Mouse (Mus musculus): ENCODE measurements at regions not wholly inside any gene's neighbourhood (a gene's known extent, or its start where the extent isn't known, plus 50 kb on each side); places are given as distances from the start of the nearest gene placed in this dataset.

- DNase-seq: no peak
Measured at GRCm38 (mm10) chr4:89500232-89500631, 179.0 kb upstream of the Dmrta1 start.

- DNase-seq: no peak
Measured at GRCm38 (mm10) chr4:89490947-89491346, 180.1 kb upstream of the Cdkn2b start.

- no peak for DNase-seq
Measured at GRCm38 (mm10) chr4:89487416-89488165, 176.8 kb upstream of the Cdkn2b start.

- no peak for DNase-seq
Measured at GRCm38 (mm10) chr4:89486963-89487362, 176.1 kb upstream of the Cdkn2b start.

DNA sequence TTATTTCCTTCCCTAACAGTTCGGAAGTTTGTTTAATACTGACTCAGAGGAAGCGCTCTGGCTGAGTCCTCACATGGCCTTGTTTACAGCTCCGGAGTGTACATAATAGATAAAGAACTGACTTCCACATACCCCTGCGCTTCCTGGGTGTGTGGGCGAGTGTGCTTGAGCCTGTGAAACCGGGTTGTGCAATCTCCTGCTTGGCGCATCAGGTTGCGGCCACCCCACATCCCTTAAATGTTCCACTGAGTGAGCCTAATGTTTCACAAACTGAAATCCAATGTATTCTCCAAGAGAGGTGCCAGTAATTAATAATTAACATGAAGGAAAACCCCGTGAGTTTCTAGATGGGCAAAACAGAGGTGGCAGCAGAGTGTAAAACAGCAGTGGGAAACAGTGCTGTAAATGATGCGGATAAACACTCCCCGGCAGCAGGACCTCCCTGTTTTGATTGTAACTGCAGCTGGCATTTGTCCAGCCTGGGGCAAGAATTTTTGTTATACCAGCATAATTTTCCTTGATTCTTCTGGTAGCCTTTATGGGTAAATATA, 175.2 kb upstream of the Cdkn2b start:
- DNase-seq: peak; percentile 53

DNA sequence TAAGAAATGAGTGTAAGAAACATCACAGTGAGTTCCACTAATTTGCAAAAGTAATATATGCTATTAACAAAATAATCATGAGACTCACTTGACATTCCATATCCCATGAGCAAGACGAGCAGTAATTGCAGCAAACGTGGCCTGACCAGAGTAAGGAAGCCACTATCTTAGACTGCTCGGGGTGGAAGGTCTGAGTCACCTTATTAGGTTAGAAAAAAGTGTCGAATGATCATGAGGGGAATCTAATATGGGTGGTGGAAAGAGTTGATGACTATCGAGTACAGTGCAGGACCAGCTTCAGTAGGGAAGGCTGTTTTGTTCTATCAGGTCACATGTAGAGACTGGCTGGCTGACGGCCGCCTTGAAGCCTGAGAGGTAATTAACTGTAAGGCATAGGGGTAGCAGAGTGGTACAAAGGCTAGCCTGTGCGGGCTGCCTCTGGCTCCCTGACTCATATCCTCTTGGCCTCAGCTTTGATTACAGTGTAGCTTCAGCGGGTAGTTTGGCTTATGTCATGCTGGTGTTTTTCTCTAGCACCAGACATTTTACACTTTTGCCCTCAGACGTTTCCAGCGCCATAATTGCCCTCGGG, 167.9 kb upstream of the Cdkn2b start:
- no peak for DNase-seq

GRCm38 (mm10) chr4:89475848-89476247, 165.0 kb upstream of the Cdkn2b start:
- peak; percentile 19 for DNase-seq

- no peak for DNase-seq
Measured at GRCm38 (mm10) chr4:89474836-89475541, 164.2 kb upstream of the Cdkn2b start.

DNA sequence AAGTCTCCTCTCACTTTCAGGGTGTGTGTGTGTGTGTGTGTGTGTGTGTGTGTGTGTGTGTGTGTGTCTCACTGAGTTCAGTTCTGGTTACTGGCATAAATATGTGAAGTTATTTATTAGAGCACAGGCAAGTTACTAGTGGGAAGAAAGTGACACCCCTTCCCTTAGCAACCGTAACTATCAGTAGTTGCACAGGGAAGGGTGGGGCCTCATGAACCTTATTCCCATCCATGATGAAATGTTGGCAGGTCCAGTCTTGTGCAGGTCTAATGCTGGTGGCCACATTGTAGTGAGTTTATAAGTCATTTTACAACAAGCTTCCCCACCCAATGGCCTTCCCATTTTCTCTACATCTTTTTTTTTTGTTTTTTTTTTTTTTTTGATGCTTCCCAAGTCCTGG, 160.6 kb upstream of the Cdkn2b start:
- no peak for DNase-seq

DNA sequence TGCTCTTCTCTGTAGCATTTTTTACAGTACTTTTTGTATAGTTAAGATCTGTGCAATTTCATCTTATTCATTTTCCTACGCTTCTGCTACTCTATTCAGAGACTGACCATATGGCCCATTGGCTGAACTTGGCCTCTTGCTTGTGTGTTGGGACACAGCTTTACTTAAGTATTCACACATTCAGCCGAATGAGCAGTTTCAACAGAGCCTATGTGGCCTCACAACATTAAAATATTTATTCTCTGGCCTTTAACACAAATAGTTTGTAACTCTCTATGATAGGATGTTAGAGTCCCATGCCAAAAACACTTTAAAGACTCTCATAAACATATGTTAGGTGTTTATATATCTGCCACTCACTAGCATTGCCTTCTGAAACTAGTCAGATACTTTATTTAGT, 159.9 kb upstream of the Cdkn2b start:
- no peak for DNase-seq

DNA sequence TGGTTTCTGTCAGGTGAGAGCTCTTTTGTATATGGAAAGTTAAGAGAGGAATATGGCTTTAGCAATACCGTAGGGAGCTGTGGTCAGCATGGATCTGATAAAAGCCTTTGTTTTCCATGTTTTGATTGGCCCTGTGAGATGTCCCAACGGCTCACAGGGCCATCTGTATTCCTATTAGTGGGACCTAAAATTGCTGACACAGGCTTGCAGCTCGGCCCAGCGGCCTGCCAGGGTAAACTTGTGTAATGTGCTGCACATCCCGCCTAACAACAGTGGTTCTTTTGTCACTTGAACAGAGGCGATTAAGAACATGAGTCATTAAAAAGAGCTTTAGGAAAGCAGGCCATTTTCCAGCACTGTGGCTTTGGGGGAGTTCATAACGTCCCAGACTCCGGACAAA, 159.0 kb upstream of the Cdkn2b start:
- peak; percentile 32 for DNase-seq

GRCm38 (mm10) chr4:89469406-89469805, 158.6 kb upstream of the Cdkn2b start:
- no peak for DNase-seq

DNA sequence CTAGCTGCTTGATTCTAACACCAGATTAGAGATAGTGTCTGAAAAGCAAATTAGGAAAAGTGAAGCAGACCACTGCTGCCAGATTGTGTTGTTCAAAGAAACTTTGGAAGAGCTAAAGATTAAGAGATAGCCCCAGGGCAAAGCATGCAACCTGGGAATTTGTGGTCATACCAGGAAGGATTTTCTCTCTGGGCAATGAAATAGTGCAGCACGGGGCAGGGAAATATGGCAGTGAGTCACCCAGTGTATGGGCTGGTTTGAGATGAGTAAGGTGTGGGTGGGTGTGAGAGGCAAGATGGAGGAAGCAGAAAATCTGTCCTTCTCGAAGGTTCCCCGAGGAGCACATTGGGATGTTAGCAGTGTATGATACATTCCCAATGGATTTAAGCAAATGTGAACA, 155.9 kb upstream of the Cdkn2b start:
- no peak for DNase-seq

- no peak for DNase-seq
Measured at GRCm38 (mm10) chr4:89463121-89463520, 152.3 kb upstream of the Cdkn2b start.

- DNase-seq: no peak
Measured at GRCm38 (mm10) chr4:89460170-89460762, 149.4 kb upstream of the Cdkn2b start.

DNA sequence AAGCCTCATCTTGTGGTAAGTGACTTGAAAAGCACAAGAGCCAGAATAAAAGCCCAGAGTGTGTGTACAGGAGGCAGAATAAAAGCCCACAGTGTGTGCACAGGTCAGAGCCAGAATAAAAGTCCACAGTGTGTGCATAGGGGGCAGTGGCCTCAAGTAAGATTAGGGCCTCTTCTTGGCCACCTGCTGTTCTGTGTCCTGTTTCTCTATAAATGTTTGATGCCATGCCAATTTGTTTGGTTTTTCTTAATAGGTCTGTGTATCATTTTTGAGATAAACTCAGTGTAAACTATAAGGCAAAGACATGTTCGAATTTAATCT, 148.5 kb upstream of the Cdkn2b start:
- no peak for DNase-seq

DNA sequence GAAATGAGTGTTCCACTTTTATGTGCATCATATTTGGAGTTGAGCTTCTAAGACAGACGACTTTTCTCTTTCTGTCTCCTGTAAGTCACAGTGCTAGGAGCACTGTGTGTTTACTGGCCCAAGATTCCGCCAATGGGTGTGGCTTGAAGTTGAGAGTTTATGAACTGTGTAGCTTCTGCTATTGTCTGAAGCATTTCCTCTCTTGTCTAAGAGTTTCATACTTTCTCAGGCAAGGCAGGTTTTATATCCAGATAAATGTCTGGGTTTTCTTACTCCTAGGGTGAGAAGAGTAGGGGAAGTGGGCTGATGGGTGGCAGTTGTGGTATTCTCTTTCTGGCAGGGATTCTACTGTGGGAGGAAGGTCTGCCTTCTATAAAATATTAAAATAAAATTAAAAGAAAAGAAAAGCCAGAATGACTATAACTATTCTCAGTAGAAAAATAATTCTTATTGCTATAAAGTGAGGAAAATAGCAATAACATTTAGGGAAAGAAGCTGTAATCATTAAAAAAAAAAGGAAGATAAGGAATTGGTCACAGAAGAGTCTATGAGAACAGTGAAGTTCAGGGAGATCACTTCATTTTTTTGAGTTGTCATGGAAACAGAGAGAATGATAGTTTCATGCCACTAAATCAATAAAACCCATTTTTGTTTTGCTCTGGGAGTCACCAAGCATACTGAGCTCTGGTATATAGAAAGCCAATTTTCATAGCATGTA, 147.9 kb upstream of the Cdkn2b start:
- DNase-seq: no peak

GRCm38 (mm10) chr4:89457861-89458260, 147.0 kb upstream of the Cdkn2b start:
- DNase-seq: no peak

- no peak for DNase-seq
Measured at GRCm38 (mm10) chr4:89454926-89455325, 144.1 kb upstream of the Cdkn2b start.

DNA sequence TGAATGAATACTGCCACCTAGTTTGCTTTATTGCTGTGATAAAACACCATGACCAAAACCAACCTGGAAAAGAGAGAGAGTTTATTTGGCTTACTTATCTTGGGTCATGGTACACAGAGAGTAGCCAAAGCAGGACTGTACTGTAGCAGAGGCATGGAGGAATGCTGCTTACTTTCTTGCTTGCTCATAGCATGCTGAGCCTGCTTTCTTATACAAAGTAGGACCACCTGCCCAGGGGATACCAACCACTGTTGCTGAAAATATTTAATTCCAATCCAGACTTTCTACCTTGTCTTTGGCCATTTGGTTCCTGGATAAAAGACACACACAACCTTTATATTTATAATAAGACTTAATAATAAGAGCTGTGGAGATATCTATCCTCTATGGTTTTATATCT, 142.2 kb upstream of the Cdkn2b start:
- no peak for DNase-seq

DNA sequence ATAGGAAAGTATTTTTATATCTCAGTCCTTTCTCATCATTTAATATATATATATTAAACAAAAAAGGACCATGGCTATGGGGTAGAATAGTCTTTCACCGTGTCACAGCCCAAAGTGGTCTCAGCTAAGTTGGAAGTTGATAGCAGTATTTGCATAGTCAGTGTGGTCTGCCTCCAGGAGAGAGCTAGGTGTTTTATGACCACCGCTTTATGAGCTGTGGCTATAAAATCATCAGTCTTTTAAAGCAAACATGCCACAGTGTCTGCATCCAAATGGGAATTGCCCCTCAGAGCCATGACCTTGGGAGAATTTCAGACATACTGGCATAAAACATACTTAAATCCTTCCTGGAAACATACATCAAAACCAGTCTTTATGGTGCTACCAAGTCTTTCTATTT, 140.9 kb upstream of the Cdkn2b start:
- no peak for DNase-seq

- no peak for DNase-seq
Measured at GRCm38 (mm10) chr4:89446765-89447487, 136.1 kb upstream of the Cdkn2b start.

Data from kidney, postnatal 10 days (tissue).